Comparison of ENCODE assay signal across 8 mouse cellular contexts in the genomic region with DNA sequence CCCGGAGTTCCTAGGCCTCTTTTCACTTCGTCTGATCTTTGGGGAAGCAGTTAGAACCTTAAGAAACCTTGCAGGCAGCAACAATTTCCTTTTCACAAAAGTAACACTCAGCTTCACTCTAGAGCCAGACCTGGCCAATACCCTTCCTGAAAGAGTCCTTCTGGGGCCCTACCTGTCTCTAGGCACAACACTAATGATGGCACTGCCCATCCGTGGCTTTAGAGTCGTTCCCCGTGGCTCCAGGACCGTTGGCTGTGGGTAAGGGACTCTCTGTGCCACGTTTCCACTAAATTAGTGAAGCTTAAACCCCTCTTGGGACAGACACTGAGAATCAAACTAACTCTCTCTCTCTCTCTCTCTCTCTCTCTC. TPM values are rescaled to one million over a fixed set of nuclear protein-coding genes. Genes with fewer than 3 reads are reported as not detected.
A peak's percentile ranks its signal among the peaks of the same experiment; 100 is the strongest.
DNase-seq lines count a peak whose midpoint lies in the region; ATAC-seq lines count a peak whose summit lies in the region.

No protein-coding gene starts in this region.

- peak overlapping the region; percentile 86; the same call in 1 of the 2 replicates for H3K27ac ChIP-seq in forebrain, embryonic 10.5 days
- no peak overlapping the region for H3K27ac ChIP-seq in forebrain, embryonic 16.5 days (ENCODE audit: low read length)
- H3K27ac ChIP-seq in limb, embryonic 13.5 days: no peak overlapping the region
- H3K27ac ChIP-seq in stomach, embryonic 16.5 days (ENCODE audit: low read length): no peak overlapping the region

- H3K4me1 ChIP-seq in forebrain, embryonic 10.5 days: peaks cover 56% of the 10 kb centered on the region
- peaks cover 28% of the 10 kb centered on the region for H3K4me1 ChIP-seq in forebrain, embryonic 16.5 days (replicated peaks; ENCODE audit: control insufficient read depth, insufficient read depth, low read length)
- H3K4me1 ChIP-seq in megakaryocyte, embryonic 14.5 days: peaks cover 43% of the 10 kb centered on the region
- H3K4me1 ChIP-seq in limb, embryonic 13.5 days: peaks cover 19% of the 10 kb centered on the region
- peaks cover 11% of the 10 kb centered on the region for H3K4me1 ChIP-seq in stomach, embryonic 16.5 days (ENCODE audit: control insufficient read depth, insufficient read depth, low read length)

- H3K4me2 ChIP-seq in forebrain, embryonic 16.5 days (ENCODE audit: low read length): no peak overlapping the region
- H3K4me2 ChIP-seq in limb, embryonic 13.5 days (replicated peaks): peak overlapping the region; percentile 97
- peak overlapping the region; percentile 92; the same call in 1 of the 2 replicates for H3K4me2 ChIP-seq in stomach, embryonic 16.5 days (ENCODE audit: low read depth, low read length)

- H3K9me3 ChIP-seq in forebrain, embryonic 10.5 days: no peaks in the 10 kb centered on the region
- no peaks in the 10 kb centered on the region for H3K9me3 ChIP-seq in forebrain, embryonic 16.5 days (ENCODE audit: control insufficient read depth, low read length)
- no peaks in the 10 kb centered on the region for H3K9me3 ChIP-seq in megakaryocyte, embryonic 14.5 days
- H3K9me3 ChIP-seq in limb, embryonic 13.5 days: no peaks in the 10 kb centered on the region
- no peaks in the 10 kb centered on the region for H3K9me3 ChIP-seq in stomach, embryonic 16.5 days (replicated peaks; ENCODE audit: control insufficient read depth, low read length)

- H3K4me3 ChIP-seq in forebrain, embryonic 10.5 days: peak overlapping the region; percentile 65
- H3K4me3 ChIP-seq in forebrain, embryonic 16.5 days (replicated peaks; ENCODE audit: low read length): no peak overlapping the region
- peak overlapping the region; percentile 59 for H3K4me3 ChIP-seq in megakaryocyte, embryonic 14.5 days (replicated peaks)
- H3K4me3 ChIP-seq in limb, embryonic 13.5 days: no peak overlapping the region
- no peak overlapping the region for H3K4me3 ChIP-seq in stomach, embryonic 16.5 days (replicated peaks; ENCODE audit: low read length)

- H3K9ac ChIP-seq in forebrain, embryonic 16.5 days (replicated peaks; ENCODE audit: low read depth, low read length): no peak overlapping the region
- no peak overlapping the region for H3K9ac ChIP-seq in limb, embryonic 13.5 days
- 0 out of 2 replicates have a peak overlapping the region, but pooled peaks have one; percentile 32 for H3K9ac ChIP-seq in stomach, embryonic 16.5 days (ENCODE audit: low read length)

- H3K36me3 ChIP-seq in forebrain, embryonic 10.5 days (replicated peaks): no peaks in the 10 kb centered on the region
- H3K36me3 ChIP-seq in forebrain, embryonic 16.5 days (ENCODE audit: control insufficient read depth, insufficient read depth): no peaks in the 10 kb centered on the region
- H3K36me3 ChIP-seq in megakaryocyte, embryonic 14.5 days (replicated peaks; ENCODE audit: low read length): no peaks in the 10 kb centered on the region
- H3K36me3 ChIP-seq in limb, embryonic 13.5 days: no peaks in the 10 kb centered on the region
- no peaks in the 10 kb centered on the region for H3K36me3 ChIP-seq in stomach, embryonic 16.5 days (ENCODE audit: control insufficient read depth, insufficient read depth, low read length)

- 2% methylated on average over 7 of the region's 7 CpGs for WGBS in forebrain, embryonic 10.5 days
- 7% methylated on average over 7 of the region's 7 CpGs for WGBS in forebrain, embryonic 16.5 days
- WGBS in limb, embryonic 13.5 days: 4% methylated on average over 7 of the region's 7 CpGs
- WGBS in stomach, embryonic 16.5 days: 17% methylated on average over 7 of the region's 7 CpGs

- no peak for DNase-seq in forebrain, embryonic 10.5 days (ENCODE audit: extremely low spot score, low spot score)
- no peak for DNase-seq in frontal cortex, postnatal 14 days (ENCODE audit: low spot score in 2 of 2)
- DNase-seq in testis, postnatal 14 days (ENCODE audit: low spot score): no peak

- peaks cover 66% of the 10 kb centered on the region for H3K27me3 ChIP-seq in forebrain, embryonic 10.5 days (ENCODE audit: poor library complexity, severe bottlenecking)
- peaks cover 10% of the 10 kb centered on the region for H3K27me3 ChIP-seq in forebrain, embryonic 16.5 days (replicated peaks; ENCODE audit: control insufficient read depth, insufficient read depth, low read length)
- peaks cover 58% of the 10 kb centered on the region for H3K27me3 ChIP-seq in megakaryocyte, embryonic 14.5 days (replicated peaks)
- peaks cover 42% of the 10 kb centered on the region for H3K27me3 ChIP-seq in limb, embryonic 13.5 days
- no peaks in the 10 kb centered on the region; the same call in 1 of the 2 replicates for H3K27me3 ChIP-seq in stomach, embryonic 16.5 days (ENCODE audit: control insufficient read depth, insufficient read depth, low read length)

- no peak for ATAC-seq in forebrain, embryonic 16.5 days
- ATAC-seq in megakaryocyte, adult 5-6 weeks (ENCODE audit: poor library complexity, severe bottlenecking): no peak
- ATAC-seq in limb, embryonic 13.5 days (ENCODE audit: low FRiP score, low read depth): no peak
- ATAC-seq in stomach, embryonic 16.5 days (ENCODE audit: insufficient read depth, low FRiP score): no peak

RNA-seq across cellular contexts. Expression of a gene that starts 1.4 kb away (rescaled TPM):
- 4.6 and 4.7 TPM in 2 replicates for polyA plus RNA-seq in forebrain, embryonic 10.5 days (2016; fragmentation: Nextera tagmentation; extraction: Ambion mirVana)
- polyA plus RNA-seq in forebrain, embryonic 16.5 days (2015; fragmentation: Nextera tagmentation; extraction: Ambion mirVana): 3.4 and 4.1 TPM in 2 replicates
- not detected in 2 replicates for polyA plus RNA-seq in megakaryocyte, embryonic 14.5 days (2012; ENCODE audit: insufficient read depth, low replicate concordance)
- not detected in 2 replicates for total RNA-seq in megakaryocyte, adult 5-6 weeks (2015)
- not detected in 2 replicates for total RNA-seq in megakaryocyte, adult 5-6 weeks (2017)
- 6.0 and 6.1 TPM in 2 replicates for polyA plus RNA-seq in limb, embryonic 13.5 days (2015; fragmentation: Nextera tagmentation; extraction: Ambion mirVana)
- 5.4 TPM in 2 replicates for polyA plus RNA-seq in stomach, embryonic 16.5 days (2015; fragmentation: Nextera tagmentation; extraction: Ambion mirVana)

Comparison
In these comparisons a context has a peak if more than half of its experiments do, and no peak if none do; other contexts are left out.
1. H3K4me3 ChIP-seq: peak in forebrain, embryonic 10.5 days (single experiment) and megakaryocyte, embryonic 14.5 days (single experiment); none in forebrain, embryonic 16.5 days (single experiment), limb, embryonic 13.5 days (single experiment) and stomach, embryonic 16.5 days (single experiment).